Mouse (Mus musculus): ENCODE data around the gene Vmn1r66. TPM values are rescaled to one million over a fixed set of nuclear protein-coding genes. Genes with fewer than 3 reads are reported as not detected.

The Vmn1r66 gene
- total RNA-seq (2021): not detected in 2 replicates
- long read RNA-seq, experiment 1: 0 reads
- long read RNA-seq, experiment 2: 0 reads

DNA sequence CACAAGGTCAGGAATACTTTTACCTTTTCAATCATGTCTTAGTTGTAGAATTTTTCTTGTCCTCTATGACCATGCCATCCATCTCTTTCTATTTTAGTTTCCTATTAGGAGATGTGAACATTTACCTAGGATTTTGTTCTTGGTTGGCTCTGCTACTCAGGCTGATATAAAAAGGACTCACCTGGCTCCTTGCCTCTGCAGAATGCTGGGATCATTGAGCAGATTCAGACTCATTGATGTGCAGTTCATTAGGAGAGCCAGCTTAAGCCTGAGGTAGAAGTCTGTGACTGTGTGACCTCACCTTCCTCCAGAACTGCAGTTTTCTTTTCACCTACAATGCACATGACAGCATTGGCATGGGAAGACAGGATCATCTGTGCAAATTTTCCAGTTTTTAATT is at the start of gene Vmn1r66:
Gene Vmn1r66 (minus strand): TSS at position 101 of the 400 bp plus-strand sequence.
- no peak for DNase-seq

DNA sequence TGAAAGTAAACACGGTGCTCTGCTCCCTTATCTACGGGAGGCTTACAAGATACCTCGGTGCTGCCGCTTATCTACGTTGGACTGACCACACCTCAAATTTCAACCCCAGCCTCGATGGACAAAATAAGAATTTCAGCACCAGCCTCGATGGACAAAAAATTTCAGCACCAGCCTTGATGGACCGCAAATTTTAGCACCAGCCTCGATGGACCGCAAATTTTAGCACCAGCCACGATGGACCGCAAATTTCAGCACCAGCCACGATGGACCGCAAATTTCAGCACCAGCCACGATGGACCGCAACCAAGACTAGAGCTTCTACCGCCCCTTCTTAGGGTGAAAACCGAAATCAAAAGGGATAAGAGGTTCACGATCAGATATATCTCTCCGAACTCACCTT is 47.7 kb upstream of the Vmn1r66 start:
- DNase-seq: peak; percentile 5

- no peak for DNase-seq
Measured at GRCm38 (mm10) chr7:10252075-10252474, 25.7 kb downstream of the Vmn1r66 start.

GRCm38 (mm10) chr7:10249146-10249545 is 28.7 kb downstream of the Vmn1r66 start:
- no peak for DNase-seq

Other genes with a start within 250 kb of the Vmn1r66 start
- gene Vmn2r50, start 224.7 kb downstream of the Vmn1r66 start, total RNA-seq (2021): not detected in 2 replicates
- not detected in 2 replicates for gene Vmn2r51, start 172.3 kb downstream of the Vmn1r66 start, total RNA-seq (2021)
- gene Vmn2r52, start 101.4 kb downstream of the Vmn1r66 start, total RNA-seq (2021): not detected in 2 replicates
- not detected in 2 replicates for gene Vmn1r67, start 165.3 kb upstream of the Vmn1r66 start, total RNA-seq (2021)
- 2.6 and 2.9 TPM in 2 replicates for gene Zik1, start 217.4 kb upstream of the Vmn1r66 start, total RNA-seq (2021)

All from adrenal gland, postnatal 14 days (tissue).